Mouse (Mus musculus) G1E (cell line): ENCODE measurements around the gene Tnk2. TPM values are rescaled to one million over a fixed set of nuclear protein-coding genes. Genes with fewer than 3 reads are reported as not detected.

ENCODE experiments used
- ATAC-seq: 2 replicates; pipeline ENCODE4 v1.8.0; 2016; ENCODE audit warnings: mild to moderate bottlenecking; ENCODE audit not compliant: insufficient number of reproducible peaks, poor library complexity, low FRiP score, severe bottlenecking; ENCODE audit errors: extremely low read depth
- DNase-seq: peaks from one replicate; pipeline ENCODE4 v3.0.0; 2012; ENCODE audit warnings: low spot score
- H3K27me3 ChIP-seq: 2 replicates; pipeline ENCODE4 v1.6.1; 2012; ENCODE audit warnings: mild to moderate bottlenecking, low read length, inconsistent platforms; ENCODE audit not compliant: insufficient read depth
- H3K36me3 ChIP-seq: replicated peaks from 2 replicates; pipeline ENCODE3; 2012; ENCODE audit warnings: mild to moderate bottlenecking, inconsistent platforms
- H3K4me1 ChIP-seq: 2 replicates; pipeline ENCODE4 v1.6.1; 2012; ENCODE audit warnings: low read depth, low read length, inconsistent platforms, mixed read lengths; ENCODE audit not compliant: insufficient read depth
- H3K4me3 ChIP-seq: 2 replicates; pipeline ENCODE4 v1.5.1; 2012; ENCODE audit warnings: low read depth, mild to moderate bottlenecking, inconsistent platforms, low read length, moderate library complexity, mixed read lengths
- H3K9me3 ChIP-seq: replicated peaks from 2 replicates; pipeline ENCODE4 v1.6.1; 2012; ENCODE audit warnings: inconsistent platforms
- CTCF ChIP-seq: IDR thresholded peaks from 2 replicates; pipeline ENCODE4 v1.5.1; 2012; ENCODE audit warnings: low read depth, low read length, inconsistent platforms, mixed read lengths
- GATA1 ChIP-seq: IDR thresholded peaks from 2 replicates; pipeline ENCODE4 v1.6.1; 2012; ENCODE audit warnings: borderline replicate concordance, low read length, inconsistent platforms, mixed read lengths
- GATA2 ChIP-seq: IDR thresholded peaks from 2 replicates; pipeline ENCODE4 v1.6.1; 2012; ENCODE audit warnings: low read depth, low read length, inconsistent platforms, borderline replicate concordance
- POLR2AphosphoS5 ChIP-seq: IDR thresholded peaks from 2 replicates; pipeline ENCODE4 v1.6.1; 2012; ENCODE audit warnings: low read depth, low read length, inconsistent platforms; ENCODE audit not compliant: insufficient replicate concordance
- TAL1 ChIP-seq: conservative IDR thresholded peaks from 2 replicates; pipeline ENCODE4 v1.6.1; 2012; ENCODE audit warnings: low read depth, low read length, inconsistent platforms, mixed read lengths
- polyA plus RNA-seq: library from polyadenylated mRNA; stranded (reverse); fragments of >175 nt; gene quantifications from 2 replicates; pipeline ENCODE4 v1.2.3, GENCODE M21; 2012
- total RNA-seq, 2 experiments: library from RNA; stranded (forward) in 1 of 2; stranded (reverse) in 1 of 2; fragments of 200-1000 nt in 1 of 2; fragments of >200 nt in 1 of 2; fragmentation: Nextera tagmentation in 1 of 2; gene quantifications; 2 replicates each; pipeline ENCODE4 v1.2.3; 2014 to 2017

The Tnk2 gene
- total and polyA plus RNA-seq, 3 experiments = 13.4 to 197 (median 31.5) TPM

DNA sequence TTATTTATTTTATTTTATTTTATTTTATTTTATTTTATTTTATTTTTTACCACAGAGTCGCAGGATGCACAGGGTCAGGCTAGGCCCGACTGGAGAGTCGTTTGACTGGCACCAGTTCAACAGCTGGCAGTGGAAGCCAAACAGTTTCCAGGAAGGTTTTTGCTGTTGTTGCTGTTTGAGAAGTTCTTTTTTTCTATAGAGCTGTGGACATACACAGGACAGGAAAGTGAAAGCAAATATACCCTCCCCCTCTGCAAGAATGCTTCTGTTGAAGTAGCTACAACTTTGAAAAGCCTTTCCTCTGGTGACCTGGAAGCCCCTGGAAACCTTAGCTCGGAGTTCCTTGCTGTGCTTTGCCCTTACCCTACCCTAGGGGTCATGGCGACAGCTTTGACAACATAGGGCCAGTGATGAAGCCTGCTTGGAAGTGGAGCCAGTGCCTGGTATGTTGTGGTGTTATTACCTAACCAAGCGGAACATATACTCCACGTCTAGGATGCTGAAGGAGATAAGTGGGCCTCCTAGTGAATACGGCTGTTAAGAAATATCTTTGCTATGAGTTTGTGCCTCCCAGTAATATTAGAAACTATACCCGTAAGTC, 59.7 kb downstream of the Tnk2 start:
- no peak overlapping the region for H3K4me3 ChIP-seq
- peaks cover 43% of the 10 kb centered on the region for H3K27me3 ChIP-seq
- DNase-seq = no peak
- H3K9me3 ChIP-seq = peaks cover 4% of the 10 kb centered on the region; the same call in 1 of the 2 replicates
- no peak for ATAC-seq
- H3K36me3 ChIP-seq = no peaks in the 10 kb centered on the region
- TF ChIP-seq GATA1 (no peak), POLR2AphosphoS5 (no peak)
- peaks cover 18% of the 10 kb centered on the region for H3K4me1 ChIP-seq

GRCm38 (mm10) chr16:32705606-32706005, 61.9 kb downstream of the Tnk2 start:
- Histone ChIP-seq H3K9me3 (peaks cover 4% of the 10 kb centered on the region; the same call in 1 of the 2 replicates), H3K4me3 (no peak overlapping the region), H3K4me1 (peaks cover 16% of the 10 kb centered on the region), H3K36me3 (no peaks in the 10 kb centered on the region), H3K27me3 (peaks cover 36% of the 10 kb centered on the region)
- no peak for TF ChIP-seq POLR2AphosphoS5
- TF ChIP-seq TAL1 = no peak
- TF ChIP-seq GATA2 = no peak
- TF ChIP-seq CTCF = no peak
- no peak for TF ChIP-seq GATA1
- ATAC-seq = no peak
- no peak for DNase-seq

DNA sequence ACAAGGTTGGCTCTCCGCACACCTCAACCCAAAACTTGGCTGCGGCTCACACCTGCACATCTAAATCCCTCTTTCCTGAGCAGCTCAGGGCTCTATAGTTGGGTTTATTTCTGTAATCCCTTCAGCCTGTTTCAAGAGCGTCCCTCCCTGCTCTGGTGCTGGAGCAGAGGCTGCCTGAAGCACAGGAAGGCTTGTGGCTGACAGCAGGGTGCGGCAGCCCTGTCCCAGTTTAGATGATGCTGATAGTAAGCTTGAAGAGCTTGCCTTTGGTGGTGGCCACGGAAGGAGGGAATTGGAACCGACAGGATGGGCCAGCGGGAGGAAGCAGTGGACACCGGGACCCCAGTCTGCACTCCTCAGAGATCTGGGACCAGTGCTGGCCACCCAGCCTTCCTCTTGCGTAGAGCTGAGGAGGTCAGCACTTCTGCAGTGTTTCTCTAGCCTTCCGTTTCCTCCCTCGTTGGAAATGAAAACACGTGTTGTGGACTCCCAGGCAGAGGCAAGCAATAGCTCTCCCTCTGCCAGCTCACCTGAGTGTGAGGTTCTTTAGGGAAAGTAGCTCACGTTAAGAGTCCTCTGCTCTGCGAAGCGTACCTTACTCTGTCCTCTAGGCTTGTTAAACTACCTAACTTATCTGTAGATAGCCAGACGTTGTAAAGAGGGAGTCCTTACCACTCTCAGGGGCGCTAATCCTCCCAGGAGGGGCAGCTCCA, 63.6 kb downstream of the Tnk2 start:
- TF ChIP-seq GATA2 (no peak), GATA1 (no peak), TAL1 (no peak), CTCF (no peak), POLR2AphosphoS5 (no peak)
- DNase-seq (no peak), ATAC-seq (no peak)
- peaks cover 37% of the 10 kb centered on the region for H3K27me3 ChIP-seq
- no peaks in the 10 kb centered on the region for H3K36me3 ChIP-seq
- peaks cover 4% of the 10 kb centered on the region; the same call in 1 of the 2 replicates for H3K9me3 ChIP-seq
- peaks cover 16% of the 10 kb centered on the region for H3K4me1 ChIP-seq
- no peak overlapping the region for H3K4me3 ChIP-seq

DNA sequence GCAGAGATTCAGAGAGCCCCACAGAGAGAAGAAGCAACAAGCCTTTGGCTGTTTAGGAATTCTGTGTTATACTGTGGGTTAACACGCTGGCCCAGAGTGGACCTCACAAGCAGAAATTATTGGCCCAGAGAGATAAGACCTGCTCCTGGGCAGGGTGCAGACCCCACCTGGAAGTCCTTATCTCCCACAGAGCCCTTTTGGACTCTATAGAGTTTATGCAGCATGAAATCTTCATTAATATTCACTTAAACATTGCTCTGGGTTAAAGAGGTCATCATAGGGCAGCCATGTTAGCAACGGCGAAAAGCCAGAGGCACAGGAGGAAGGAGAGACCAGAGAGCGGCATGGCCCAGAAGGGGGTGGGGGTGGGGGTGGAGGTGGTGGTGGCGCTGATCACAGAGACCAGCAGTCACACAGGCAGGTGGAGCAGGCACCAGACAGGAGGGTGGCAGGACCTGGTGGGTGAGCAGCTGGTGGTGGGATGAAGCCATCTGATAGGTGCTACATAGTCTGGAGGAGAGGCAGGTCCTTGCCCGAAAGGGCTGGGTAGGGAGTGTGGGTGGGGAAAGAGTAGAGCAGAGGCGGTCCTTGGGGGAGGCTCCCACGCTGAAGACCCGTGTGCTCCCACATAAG, 64.3 kb downstream of the Tnk2 start:
- H3K27me3 ChIP-seq = peaks cover 37% of the 10 kb centered on the region
- DNase-seq (no peak), ATAC-seq (no peak)
- H3K4me1 ChIP-seq = peaks cover 16% of the 10 kb centered on the region
- peaks cover 4% of the 10 kb centered on the region; the same call in 1 of the 2 replicates for H3K9me3 ChIP-seq
- H3K36me3 ChIP-seq = no peaks in the 10 kb centered on the region
- no peak for TF ChIP-seq TAL1
- TF ChIP-seq POLR2AphosphoS5 = no peak
- no peak for TF ChIP-seq CTCF
- no peak for TF ChIP-seq GATA2
- no peak overlapping the region for H3K4me3 ChIP-seq

GRCm38 (mm10) chr16:32708457-32709033, 64.9 kb downstream of the Tnk2 start:
- TF ChIP-seq GATA1 (no peak), CTCF (no peak), POLR2AphosphoS5 (no peak), GATA2 (no peak), TAL1 (no peak)
- Histone ChIP-seq H3K4me3 (no peak overlapping the region), H3K4me1 (peaks cover 16% of the 10 kb centered on the region), H3K9me3 (peaks cover 4% of the 10 kb centered on the region; the same call in 1 of the 2 replicates), H3K27me3 (peaks cover 37% of the 10 kb centered on the region), H3K36me3 (no peaks in the 10 kb centered on the region)
- ATAC-seq = no peak
- no peak for DNase-seq

DNA sequence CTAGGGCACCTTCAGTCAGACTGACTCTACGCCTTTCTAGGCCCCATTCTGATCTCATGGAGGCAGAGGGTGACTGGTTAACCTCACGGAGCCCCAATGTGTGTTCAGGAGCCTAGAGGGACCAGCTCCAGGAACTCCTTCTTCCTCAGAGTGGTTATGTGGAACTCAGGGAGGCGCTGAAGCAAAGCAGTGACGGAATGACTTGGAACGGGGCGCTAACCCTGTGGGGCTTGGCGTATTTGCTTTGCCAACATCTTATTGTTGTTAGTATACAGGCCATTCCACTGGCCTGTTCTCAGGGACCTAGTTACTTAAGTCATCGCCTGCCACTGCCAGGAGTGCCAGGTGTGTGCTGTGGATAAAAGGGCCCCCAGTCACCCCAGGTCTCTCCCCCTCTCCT, 65.4 kb downstream of the Tnk2 start:
- ATAC-seq = no peak
- Histone ChIP-seq H3K36me3 (no peaks in the 10 kb centered on the region), H3K27me3 (peaks cover 37% of the 10 kb centered on the region), H3K9me3 (peaks cover 4% of the 10 kb centered on the region; the same call in 1 of the 2 replicates), H3K4me1 (peaks cover 16% of the 10 kb centered on the region), H3K4me3 (no peak overlapping the region)
- TF ChIP-seq GATA2 = no peak
- no peak for TF ChIP-seq POLR2AphosphoS5
- no peak for TF ChIP-seq GATA1
- no peak for TF ChIP-seq TAL1
- TF ChIP-seq CTCF = no peak
- DNase-seq = no peak
